Mouse (Mus musculus): ENCODE measurements around the gene Lrrc61.

DNA sequence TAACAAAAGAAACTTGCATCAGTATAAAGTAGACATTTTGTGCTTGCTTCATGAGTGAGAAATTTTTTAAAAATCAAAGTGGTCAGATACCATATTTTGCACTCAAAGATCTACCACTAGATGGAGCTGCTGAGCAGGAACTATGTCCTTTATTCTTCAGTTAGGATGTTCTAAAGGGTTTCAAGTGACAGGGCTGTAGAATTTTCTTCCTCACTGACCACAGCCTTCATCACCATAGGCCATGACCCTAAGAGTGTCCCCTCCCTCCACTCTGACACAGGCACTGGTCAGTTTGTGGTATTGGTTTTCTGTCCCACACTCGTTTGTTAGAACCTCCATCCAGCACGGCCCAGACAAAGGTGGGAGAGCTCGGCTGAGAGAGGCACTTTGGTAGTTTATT lies 27.4 kb downstream of the Lrrc61 start:
- TF ChIP-seq CTCF (IDR thresholded peaks at IDR 0.05; ENCODE audit: low read depth) (peak; percentile 69), EP300 (IDR thresholded peaks at IDR 0.05; ENCODE audit: low read depth) (no peak)

Data from heart, postnatal 0 days (tissue).